Mouse (Mus musculus): Measurements from ENCODE around the gene Gabbr2.

- TF ChIP-seq POLR2A (IDR thresholded peaks at IDR 0.05; ENCODE audit: insufficient read depth, low read length) (no peak), CTCF (IDR thresholded peaks at IDR 0.05; ENCODE audit: low read depth, low read length) (peak; percentile 75), EP300 (IDR thresholded peaks at IDR 0.05; ENCODE audit: insufficient read depth, low read depth, low read length) (peak; percentile 74)
Observed at GRCm38 (mm10) chr4:46630390-46630789, 361.3 kb downstream of the Gabbr2 start.

Data from ES-Bruce4 (cell line).